Mouse (Mus musculus): ENCODE measurements around the gene Tmc3.

- no peak for TF ChIP-seq CTCF (IDR thresholded peaks at IDR 0.05)
- no peak for TF ChIP-seq EP300 (IDR thresholded peaks at IDR 0.05; ENCODE audit: insufficient read depth, low read depth, low read length)
- TF ChIP-seq POLR2A (IDR thresholded peaks at IDR 0.05; ENCODE audit: insufficient read depth, low read depth, low read length): no peak
These were observed 55.9 kb downstream of the Tmc3 start for GRCm38 (mm10) chr7:83640581-83640980.
